Mouse (Mus musculus) megakaryocyte, embryonic 14.5 days (primary cell): ENCODE measurements around the gene Kif26b. TPM values are rescaled to one million over a fixed set of nuclear protein-coding genes. Genes with fewer than 3 reads are reported as not detected.

Source experiments
- H3K27me3 ChIP-seq: replicated peaks from 2 replicates; pipeline ENCODE3; 2012; ENCODE audit warnings: inconsistent platforms
- H3K36me3 ChIP-seq: replicated peaks from 2 replicates; pipeline ENCODE3; 2012; ENCODE audit warnings: low read length, inconsistent platforms, mixed read lengths
- H3K4me1 ChIP-seq: 2 replicates; pipeline ENCODE4 v1.6.1; 2012; ENCODE audit warnings: inconsistent platforms
- H3K4me3 ChIP-seq: replicated peaks from 2 replicates; pipeline ENCODE3; 2012; ENCODE audit warnings: moderate library complexity, mild to moderate bottlenecking, inconsistent platforms
- H3K9me3 ChIP-seq: 2 replicates; pipeline ENCODE4 v1.6.1; 2012; ENCODE audit warnings: inconsistent platforms
- FLI1 ChIP-seq: IDR thresholded peaks from 2 replicates; pipeline ENCODE4 v1.6.1; 2012; ENCODE audit warnings: low read length, inconsistent platforms, mixed read lengths
- GATA1 ChIP-seq: IDR thresholded peaks from 3 replicates; pipeline ENCODE4 v1.6.1; 2012; ENCODE audit warnings: mixed read lengths, low read length, inconsistent platforms, borderline replicate concordance
- polyA plus RNA-seq: library from polyadenylated mRNA; stranded (reverse); fragments of >175 nt; gene quantifications from 2 replicates; pipeline ENCODE4 v1.2.3, GENCODE M21; 2012; ENCODE audit warnings: low replicate concordance; ENCODE audit not compliant: insufficient read depth

The Kif26b gene
- polyA plus RNA-seq, 1 experiment: not detected

DNA sequence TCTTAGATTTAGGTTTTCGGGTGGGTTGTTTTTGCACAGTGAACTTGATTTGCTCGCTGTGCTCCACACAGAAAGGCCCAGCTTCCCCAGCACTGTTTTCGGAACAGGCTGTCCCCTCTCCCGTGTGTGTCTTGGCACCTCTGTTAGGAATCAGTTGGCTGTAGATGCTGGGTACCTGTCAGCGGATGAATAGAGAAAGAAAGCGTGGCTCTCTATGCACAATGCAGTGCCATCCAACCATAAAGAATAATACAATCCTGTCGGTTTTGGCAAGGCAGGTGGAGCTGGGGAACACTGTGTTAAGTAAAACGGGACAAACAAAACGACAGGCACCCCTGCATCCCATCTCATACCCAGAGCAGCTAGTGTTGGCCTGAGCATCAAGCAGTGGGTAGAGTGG, 220.9 kb downstream of the Kif26b start:
- Histone ChIP-seq H3K4me1 (no peaks in the 10 kb centered on the region), H3K36me3 (no peaks in the 10 kb centered on the region), H3K27me3 (no peaks in the 10 kb centered on the region), H3K4me3 (no peak overlapping the region), H3K9me3 (peaks cover 36% of the 10 kb centered on the region)
- TF ChIP-seq GATA1: no peak
- no peak for TF ChIP-seq FLI1

DNA sequence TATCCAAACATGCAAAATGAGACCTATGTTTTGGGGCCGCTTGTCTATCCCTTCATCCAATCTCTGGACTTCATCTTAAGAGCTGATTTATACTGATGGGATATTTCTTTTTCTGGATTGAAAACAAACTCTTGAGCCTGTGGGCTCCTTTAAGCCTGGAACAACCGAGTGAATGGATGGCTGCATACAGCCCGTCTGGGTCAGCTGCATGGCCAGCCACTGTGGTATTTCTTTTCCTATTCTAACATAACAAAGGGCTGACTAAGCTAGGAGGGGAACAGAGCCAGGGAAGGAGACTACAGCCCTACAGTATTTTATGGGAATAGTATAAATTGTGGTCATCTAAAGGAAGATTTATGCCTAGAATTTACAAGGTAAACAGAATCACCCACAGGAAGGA, 229.5 kb downstream of the Kif26b start:
- H3K27me3 ChIP-seq: no peaks in the 10 kb centered on the region
- H3K4me3 ChIP-seq: no peak overlapping the region
- no peaks in the 10 kb centered on the region for H3K36me3 ChIP-seq
- H3K4me1 ChIP-seq: no peaks in the 10 kb centered on the region
- peaks cover 25% of the 10 kb centered on the region for H3K9me3 ChIP-seq
- TF ChIP-seq FLI1 (no peak), GATA1 (no peak)

DNA sequence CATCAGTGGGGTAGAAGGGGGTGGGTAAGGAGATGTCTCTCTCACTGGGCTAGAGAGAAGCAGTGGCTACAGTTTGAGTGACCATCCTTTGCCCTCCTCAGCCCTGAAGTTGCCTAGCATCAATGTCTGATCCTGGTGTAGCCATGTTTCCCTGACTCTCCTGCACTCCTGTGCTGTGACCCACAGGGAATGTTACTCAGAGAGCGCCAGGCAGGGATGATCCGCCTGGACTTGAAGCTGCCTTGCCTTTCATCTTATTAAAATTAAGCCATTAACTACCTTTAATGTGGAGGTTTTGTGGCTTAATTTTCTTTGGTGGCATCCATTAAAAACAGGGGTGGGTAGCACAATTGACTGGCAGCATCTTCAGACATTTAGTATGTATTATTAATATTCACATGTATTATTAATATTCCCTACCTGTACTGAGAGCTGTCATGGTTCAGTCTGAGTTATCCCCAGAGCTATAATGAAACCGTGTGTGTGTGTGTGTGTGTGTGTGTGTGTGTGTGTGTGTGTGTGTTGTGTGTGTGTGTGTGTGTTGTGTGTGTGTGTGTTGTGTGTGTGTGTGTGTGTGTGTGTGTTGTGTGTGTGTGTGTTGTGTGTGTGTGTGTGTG, 233.3 kb downstream of the Kif26b start:
- TF ChIP-seq GATA1 (no peak), FLI1 (no peak)
- H3K36me3 ChIP-seq: no peaks in the 10 kb centered on the region
- no peaks in the 10 kb centered on the region for H3K27me3 ChIP-seq
- H3K4me3 ChIP-seq: no peak overlapping the region
- no peaks in the 10 kb centered on the region for H3K4me1 ChIP-seq
- H3K9me3 ChIP-seq: peaks cover 1% of the 10 kb centered on the region; the same call in 1 of the 2 replicates

DNA sequence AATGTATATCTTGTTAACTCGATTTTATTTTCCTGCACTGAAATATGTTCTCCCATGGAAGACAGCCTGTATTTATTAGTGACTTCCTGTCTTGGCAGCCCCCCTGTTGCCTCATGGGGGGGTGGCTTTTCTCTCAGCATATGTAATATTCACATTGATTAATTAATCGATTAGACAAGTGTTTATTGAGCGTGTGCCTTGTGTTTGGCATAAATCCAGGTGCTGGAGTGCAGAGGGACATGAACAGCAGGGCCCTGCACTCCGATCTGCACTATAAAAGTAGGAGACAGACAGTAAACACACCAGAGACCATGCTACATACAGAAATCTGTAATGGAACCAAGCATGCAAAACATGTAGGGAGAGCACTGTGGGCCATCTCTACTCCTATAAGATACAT, 236.0 kb downstream of the Kif26b start:
- no peak overlapping the region for H3K4me3 ChIP-seq
- H3K36me3 ChIP-seq: no peaks in the 10 kb centered on the region
- TF ChIP-seq FLI1: no peak
- TF ChIP-seq GATA1: no peak
- no peaks in the 10 kb centered on the region for H3K4me1 ChIP-seq
- 0 out of 2 replicates have a peak, but pooled peaks cover 3% of the 10 kb centered on the region for H3K9me3 ChIP-seq
- no peaks in the 10 kb centered on the region for H3K27me3 ChIP-seq

DNA sequence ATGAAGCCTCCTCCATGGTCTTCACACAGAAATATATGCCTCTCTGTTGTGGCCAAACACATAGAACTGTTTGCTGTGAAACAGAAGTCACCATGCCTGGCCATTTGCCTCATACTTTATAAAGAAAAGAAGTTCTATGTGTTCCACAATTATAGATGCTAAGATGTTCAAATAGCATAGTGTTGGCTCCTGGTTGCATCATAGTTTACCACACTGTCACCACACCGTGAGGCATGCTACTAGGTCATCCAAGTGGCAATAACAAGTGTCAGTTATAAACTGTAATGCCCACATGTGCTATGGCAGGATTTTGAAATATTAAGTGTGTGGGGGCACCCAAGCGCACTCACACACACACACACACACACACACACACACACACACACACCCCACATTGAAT, 236.7 kb downstream of the Kif26b start:
- peaks cover 7% of the 10 kb centered on the region; the same call in 1 of the 2 replicates for H3K9me3 ChIP-seq
- H3K4me3 ChIP-seq: no peak overlapping the region
- H3K4me1 ChIP-seq: no peaks in the 10 kb centered on the region
- no peaks in the 10 kb centered on the region for H3K36me3 ChIP-seq
- H3K27me3 ChIP-seq: no peaks in the 10 kb centered on the region
- TF ChIP-seq FLI1: no peak
- no peak for TF ChIP-seq GATA1

DNA sequence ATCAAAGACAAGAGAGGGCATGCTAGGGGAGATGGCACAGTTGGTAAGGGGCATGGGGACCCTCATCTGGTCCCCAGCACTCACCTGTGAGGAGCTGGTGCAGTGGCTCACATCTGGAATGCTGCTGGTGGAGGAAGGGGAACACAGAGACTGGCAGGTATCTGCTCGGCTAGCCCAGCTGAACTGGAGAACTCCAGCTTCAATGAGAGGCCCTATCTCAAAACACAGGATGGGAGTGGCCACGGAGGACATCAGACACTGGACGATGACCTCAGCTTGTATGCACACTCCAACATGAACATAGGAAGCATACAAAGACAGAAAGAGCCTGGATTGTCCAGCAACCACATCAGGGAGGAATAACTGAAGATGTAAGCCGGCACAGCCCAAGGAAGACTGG, 240.1 kb downstream of the Kif26b start:
- Histone ChIP-seq H3K9me3 (peaks cover 15% of the 10 kb centered on the region; the same call in 1 of the 2 replicates), H3K36me3 (no peaks in the 10 kb centered on the region), H3K4me1 (no peaks in the 10 kb centered on the region), H3K4me3 (no peak overlapping the region), H3K27me3 (no peaks in the 10 kb centered on the region)
- TF ChIP-seq GATA1 (no peak), FLI1 (no peak)

DNA sequence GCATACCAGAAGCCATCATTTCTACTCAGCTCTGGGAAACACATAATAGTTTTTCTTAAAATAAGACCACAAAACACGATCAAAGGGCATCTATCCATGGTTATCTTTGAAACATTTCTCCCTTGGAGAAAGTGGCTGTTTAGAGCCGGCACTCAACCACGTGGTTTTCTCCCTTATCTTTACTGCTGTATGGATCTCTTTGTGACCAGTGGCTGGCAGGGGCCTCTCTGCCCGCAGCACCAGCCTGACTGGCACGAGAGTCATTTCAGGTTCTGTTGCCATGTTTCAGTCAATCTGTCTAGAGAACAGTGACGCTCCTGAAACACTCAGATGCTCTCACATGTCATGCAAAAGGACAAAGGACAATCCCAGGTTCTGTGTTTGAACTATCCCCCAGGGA, 241.1 kb downstream of the Kif26b start:
- no peak overlapping the region for H3K4me3 ChIP-seq
- H3K9me3 ChIP-seq: peaks cover 15% of the 10 kb centered on the region; the same call in 1 of the 2 replicates
- H3K27me3 ChIP-seq: no peaks in the 10 kb centered on the region
- no peaks in the 10 kb centered on the region for H3K36me3 ChIP-seq
- TF ChIP-seq FLI1 (no peak), GATA1 (no peak)
- no peaks in the 10 kb centered on the region for H3K4me1 ChIP-seq

DNA sequence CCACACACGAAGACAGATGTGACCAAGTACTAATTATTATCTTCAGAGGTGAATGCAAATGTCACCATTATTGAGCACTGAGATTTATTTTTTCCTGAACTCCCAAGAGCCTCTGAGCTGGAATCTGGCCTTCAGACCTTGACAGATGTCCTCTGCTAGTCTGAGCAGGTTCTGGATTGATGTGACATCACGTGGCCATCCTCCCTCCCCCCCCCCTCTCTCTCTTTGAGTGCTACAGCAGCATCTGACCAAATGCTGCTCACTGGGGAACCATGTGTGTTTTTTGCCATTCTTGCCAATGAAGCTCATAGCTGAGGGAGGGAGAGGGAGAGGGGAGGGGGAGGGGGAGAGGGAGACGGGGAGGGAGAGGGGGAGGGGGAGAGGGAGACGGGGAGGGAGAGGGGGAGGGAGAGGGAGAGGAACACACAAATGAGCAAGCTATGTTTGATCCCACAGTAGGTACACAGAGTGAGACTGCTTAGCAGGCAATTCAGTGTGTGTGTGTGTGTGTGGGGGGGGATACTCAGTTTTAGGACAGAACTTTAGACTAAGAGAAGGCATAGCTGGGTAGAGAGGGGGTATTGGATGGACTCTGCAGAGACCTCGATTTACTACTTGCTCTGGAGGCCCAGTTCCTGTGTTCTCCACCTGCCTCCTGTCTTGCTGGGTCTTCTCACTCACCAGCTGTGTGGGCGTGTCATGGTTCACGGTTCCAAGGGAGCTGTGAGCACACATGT, 241.9 kb downstream of the Kif26b start:
- Histone ChIP-seq H3K27me3 (no peaks in the 10 kb centered on the region), H3K4me1 (no peaks in the 10 kb centered on the region), H3K36me3 (no peaks in the 10 kb centered on the region), H3K4me3 (no peak overlapping the region), H3K9me3 (peaks cover 15% of the 10 kb centered on the region; the same call in 1 of the 2 replicates)
- TF ChIP-seq FLI1 (no peak), GATA1 (no peak)

DNA sequence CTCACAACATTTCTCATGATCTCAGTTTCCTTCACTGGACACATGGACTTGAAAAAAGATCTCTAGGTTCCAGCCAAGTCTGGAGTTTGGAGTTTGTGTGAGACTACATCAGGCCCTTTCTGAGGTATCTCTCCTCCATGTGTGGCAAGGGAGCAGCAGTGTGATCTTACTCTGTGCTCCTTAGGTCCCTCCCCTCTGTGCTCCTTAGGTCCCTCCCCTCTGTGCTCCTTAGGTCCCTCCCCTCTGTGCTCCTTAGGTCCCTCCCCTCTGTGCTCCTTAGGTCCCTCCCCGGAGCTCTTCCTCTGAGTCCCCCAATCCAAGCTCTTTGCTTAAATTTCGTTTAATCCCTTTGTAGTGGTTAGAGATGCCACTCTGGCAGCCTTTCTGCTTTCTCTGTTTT, 250.8 kb downstream of the Kif26b start:
- H3K9me3 ChIP-seq: peaks cover 10% of the 10 kb centered on the region
- H3K4me1 ChIP-seq: no peaks in the 10 kb centered on the region
- H3K4me3 ChIP-seq: no peak overlapping the region
- no peaks in the 10 kb centered on the region for H3K27me3 ChIP-seq
- TF ChIP-seq FLI1: no peak
- TF ChIP-seq GATA1: no peak
- no peaks in the 10 kb centered on the region for H3K36me3 ChIP-seq

DNA sequence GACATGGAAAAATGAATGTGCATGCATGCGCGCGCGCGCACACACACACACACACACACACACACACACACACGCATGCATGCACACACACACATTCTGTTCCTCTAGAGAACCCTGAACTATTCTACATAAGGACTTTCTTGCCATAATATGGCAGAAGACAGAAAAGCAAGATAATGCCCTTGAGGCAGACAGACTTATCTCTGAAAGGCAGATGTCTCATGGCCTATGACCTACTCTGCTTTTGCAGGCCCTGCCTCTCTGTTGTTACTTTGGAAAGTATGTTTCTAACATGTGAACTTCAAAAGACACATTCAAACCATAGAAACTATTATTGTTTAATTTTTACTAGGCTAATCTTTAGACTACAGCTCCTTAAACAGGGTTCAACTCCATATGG, 255.1 kb downstream of the Kif26b start:
- no peak for TF ChIP-seq GATA1
- no peak for TF ChIP-seq FLI1
- Histone ChIP-seq H3K36me3 (no peaks in the 10 kb centered on the region), H3K4me1 (no peaks in the 10 kb centered on the region), H3K9me3 (no peaks in the 10 kb centered on the region), H3K27me3 (no peaks in the 10 kb centered on the region), H3K4me3 (no peak overlapping the region)
